Comparison of ENCODE assay signal across 8 mouse cellular contexts in genomic region chr13:12105231-12105829, GRCm38 (mm10). TPM values are rescaled to one million over a fixed set of nuclear protein-coding genes. Genes with fewer than 3 reads are reported as not detected.
DNase-seq lines count a peak whose midpoint lies in the region; ATAC-seq lines count a peak whose summit lies in the region.

No protein-coding gene starts in this region.

- peak overlapping the region; percentile 99 for H3K4me2 ChIP-seq in forebrain, embryonic 11.5 days (ENCODE audit: low read depth, low read length, severe bottlenecking)
- peak overlapping the region; percentile 99 for H3K4me2 ChIP-seq in limb, embryonic 13.5 days (replicated peaks)
- peak overlapping the region; percentile 95 for H3K4me2 ChIP-seq in stomach, embryonic 16.5 days (ENCODE audit: low read depth, low read length)

- no peak for DNase-seq in heart, embryonic 10.5 days (ENCODE audit: low spot score)
- DNase-seq in heart, adult 8-10 months (ENCODE audit: low spot score) = no peak
- peak; percentile 78 for DNase-seq in brain, adult 2 months (ENCODE audit: low read depth, low spot score)
- DNase-seq in forebrain, embryonic 11.5 days (ENCODE audit: low spot score) = peak; percentile 51
- no peak for DNase-seq in ovary, postnatal 14 days (ENCODE audit: low spot score)
- DNase-seq in kidney, postnatal 10 days = no peak

- no peaks in the 10 kb centered on the region for H3K36me3 ChIP-seq in heart, embryonic 10.5 days
- H3K36me3 ChIP-seq in forebrain, embryonic 11.5 days (ENCODE audit: control insufficient read depth, insufficient read depth, low read length) = no peaks in the 10 kb centered on the region
- H3K36me3 ChIP-seq in limb, embryonic 13.5 days = no peaks in the 10 kb centered on the region
- H3K36me3 ChIP-seq in stomach, embryonic 16.5 days (ENCODE audit: control insufficient read depth, insufficient read depth, low read length) = no peaks in the 10 kb centered on the region

- H3K4me3 ChIP-seq in heart, embryonic 10.5 days = peak overlapping the region; percentile 91
- peak overlapping the region; percentile 62 for H3K4me3 ChIP-seq in forebrain, embryonic 11.5 days (ENCODE audit: low read depth, low read length)
- H3K4me3 ChIP-seq in limb, embryonic 13.5 days = peak overlapping the region; percentile 65
- H3K4me3 ChIP-seq in stomach, embryonic 16.5 days (replicated peaks; ENCODE audit: low read length) = peak overlapping the region; percentile 65

- no peak for ATAC-seq in forebrain, embryonic 11.5 days (replicated peaks; ENCODE audit: low FRiP score)
- no peak for ATAC-seq in limb, embryonic 13.5 days (ENCODE audit: low FRiP score, low read depth)
- ATAC-seq in stomach, embryonic 16.5 days (ENCODE audit: insufficient read depth, low FRiP score) = no peak

- H3K27me3 ChIP-seq in heart, embryonic 10.5 days (ENCODE audit: insufficient read depth, poor library complexity, severe bottlenecking) = peaks cover 23% of the 10 kb centered on the region
- peaks cover 24% of the 10 kb centered on the region for H3K27me3 ChIP-seq in forebrain, embryonic 11.5 days (ENCODE audit: control insufficient read depth, insufficient read depth, low read length)
- peaks cover 76% of the 10 kb centered on the region for H3K27me3 ChIP-seq in limb, embryonic 13.5 days
- peaks cover 29% of the 10 kb centered on the region for H3K27me3 ChIP-seq in stomach, embryonic 16.5 days (ENCODE audit: control insufficient read depth, insufficient read depth, low read length)

- WGBS in heart, embryonic 10.5 days = 3% methylated on average over 17 of the region's 17 CpGs
- WGBS in forebrain, embryonic 11.5 days = 4% methylated on average over 17 of the region's 17 CpGs
- WGBS in limb, embryonic 13.5 days = 6% methylated on average over 17 of the region's 17 CpGs
- WGBS in stomach, embryonic 16.5 days = 6% methylated on average over 17 of the region's 17 CpGs

- H3K27ac ChIP-seq in heart, embryonic 10.5 days = peak overlapping the region; percentile 96
- H3K27ac ChIP-seq in forebrain, embryonic 11.5 days (ENCODE audit: low read depth, low read length) = no peak overlapping the region
- H3K27ac ChIP-seq in limb, embryonic 13.5 days = no peak overlapping the region
- H3K27ac ChIP-seq in stomach, embryonic 16.5 days (ENCODE audit: low read length) = no peak overlapping the region

- H3K4me1 ChIP-seq in heart, embryonic 10.5 days = peaks cover 31% of the 10 kb centered on the region
- peaks cover 6% of the 10 kb centered on the region; the same call in 1 of the 2 replicates for H3K4me1 ChIP-seq in forebrain, embryonic 11.5 days (replicated peaks; ENCODE audit: control insufficient read depth, insufficient read depth, low read length)
- peaks cover 8% of the 10 kb centered on the region for H3K4me1 ChIP-seq in limb, embryonic 13.5 days
- H3K4me1 ChIP-seq in stomach, embryonic 16.5 days (ENCODE audit: control insufficient read depth, insufficient read depth, low read length) = peaks cover 4% of the 10 kb centered on the region; the same call in 1 of the 2 replicates

- no peaks in the 10 kb centered on the region for H3K9me3 ChIP-seq in heart, embryonic 10.5 days
- H3K9me3 ChIP-seq in forebrain, embryonic 11.5 days (ENCODE audit: control insufficient read depth, low read length) = no peaks in the 10 kb centered on the region
- H3K9me3 ChIP-seq in limb, embryonic 13.5 days = no peaks in the 10 kb centered on the region
- no peaks in the 10 kb centered on the region for H3K9me3 ChIP-seq in stomach, embryonic 16.5 days (replicated peaks; ENCODE audit: control insufficient read depth, low read length)

- H3K9ac ChIP-seq in forebrain, embryonic 11.5 days (ENCODE audit: low read length) = no peak overlapping the region
- H3K9ac ChIP-seq in limb, embryonic 13.5 days = no peak overlapping the region; the same call in 1 of the 2 replicates
- H3K9ac ChIP-seq in stomach, embryonic 16.5 days (ENCODE audit: low read length) = peak overlapping the region; percentile 71; the same call in 1 of the 2 replicates

RNA-seq across cellular contexts. Expression of gene Ryr2, which starts 1.4 kb away (rescaled TPM):
- polyA plus RNA-seq in heart, embryonic 10.5 days (2016; fragmentation: Nextera tagmentation; extraction: Ambion mirVana) = 22.0 and 31.5 TPM in 2 replicates
- 1,000 to 10,000 TPM in 3 of 4 experiments, 100 to 1,000 TPM in 1; 935 to 1,209 (median 1,093) TPM for total RNA-seq in heart, adult 8-10 months (2022)
- 0.48 and 0.51 TPM in 2 replicates for polyA plus RNA-seq in forebrain, embryonic 11.5 days (2014; fragmentation: Nextera tagmentation; extraction: Ambion mirVana)
- polyA plus RNA-seq in limb, embryonic 13.5 days (2015; fragmentation: Nextera tagmentation; extraction: Ambion mirVana) = 0.28 and 0.46 TPM in 2 replicates
- 0.67 and 0.87 TPM in 2 replicates for polyA plus RNA-seq in stomach, embryonic 16.5 days (2015; fragmentation: Nextera tagmentation; extraction: Ambion mirVana)

Comparison
In these comparisons a context has a peak if more than half of its experiments do, and no peak if none do; other contexts are left out.
1. DNase-seq: peak in brain, adult 2 months (single experiment) and forebrain, embryonic 11.5 days (single experiment); none in heart, embryonic 10.5 days (single experiment), heart, adult 8-10 months (single experiment), ovary, postnatal 14 days (single experiment) and kidney, postnatal 10 days (single experiment).
2. RNA of gene Ryr2, which starts 1.4 kb away (polyA plus RNA-seq): 22.0 to 31.5 TPM in heart, embryonic 10.5 days; 0.67 to 0.87 TPM in stomach, embryonic 16.5 days, 0.48 to 0.51 TPM in forebrain, embryonic 11.5 days and 0.28 to 0.46 TPM in limb, embryonic 13.5 days; every median in the first group is over 10 times any median in the second.
3. Peak in every context shown above with its lines, with median percentiles within 50 percentile points of each other: H3K4me3 ChIP-seq and H3K4me2 ChIP-seq.